Mouse (Mus musculus) liver (tissue): Measurements from ENCODE around the gene Pank2.
A peak's percentile ranks its signal among the peaks of the same experiment; 100 is the strongest.
"Not testable (repeated sequence)": the region's sequence is repeated elsewhere in the genome, so short reads cannot be mapped to it uniquely, and the experiment has no call there.

Source experiments
- DNase-seq: peaks from one replicate; pipeline ENCODE4 v3.0.0-alpha.2; 2020; ENCODE audit warnings: mixed read lengths

The Pank2 gene

GRCm38 (mm10) chr2:131262213-131262672, at the start of gene Pank2:
Gene Pank2, plus strand, starts transcription at chr2:131262495.
- DNase-seq: peak; percentile 99

GRCm38 (mm10) chr2:131213773-131214172, 48.5 kb upstream of the Pank2 start:
- DNase-seq: peak; percentile 83

- DNase-seq: no peak
Observed at GRCm38 (mm10) chr2:131215941-131216858, 46.1 kb upstream of the Pank2 start.

- DNase-seq: no peak
Observed at GRCm38 (mm10) chr2:131220030-131220429, 42.3 kb upstream of the Pank2 start.

- DNase-seq: no peak
Observed at GRCm38 (mm10) chr2:131221853-131222515, 40.3 kb upstream of the Pank2 start.

GRCm38 (mm10) chr2:131222562-131222961, 39.7 kb upstream of the Pank2 start:
- DNase-seq: peak; percentile 80

GRCm38 (mm10) chr2:131223569-131223968, 38.7 kb upstream of the Pank2 start:
- DNase-seq: peak; percentile 90

GRCm38 (mm10) chr2:131225178-131225577, 37.1 kb upstream of the Pank2 start:
- no peak for DNase-seq

GRCm38 (mm10) chr2:131226669-131227068, 35.6 kb upstream of the Pank2 start:
- DNase-seq: not testable (repeated sequence)

- DNase-seq: no peak
Observed at GRCm38 (mm10) chr2:131227243-131227642, 35.1 kb upstream of the Pank2 start.

GRCm38 (mm10) chr2:131232558-131232957, 29.7 kb upstream of the Pank2 start:
- DNase-seq: peak; percentile 80

- peak; percentile 99 for DNase-seq
Observed at GRCm38 (mm10) chr2:131233307-131234126, 28.8 kb upstream of the Pank2 start, which contains the start of gene Mavs. Gene Mavs, plus strand, starts transcription at chr2:131234063.

- DNase-seq: peak; percentile 55
Observed at GRCm38 (mm10) chr2:131234127-131234650, 28.1 kb upstream of the Pank2 start.

- peak; percentile 78 for DNase-seq
Observed at GRCm38 (mm10) chr2:131234970-131235635, 27.2 kb upstream of the Pank2 start.

- DNase-seq: no peak
Observed at GRCm38 (mm10) chr2:131242180-131242579, 20.1 kb upstream of the Pank2 start.

- DNase-seq: peak; percentile 53
Observed at GRCm38 (mm10) chr2:131242929-131243328, 19.4 kb upstream of the Pank2 start.

- DNase-seq: peak; percentile 85
Observed at GRCm38 (mm10) chr2:131253681-131254328, 8.5 kb upstream of the Pank2 start.

- no peak for DNase-seq
Observed at GRCm38 (mm10) chr2:131254329-131254713, 8.0 kb upstream of the Pank2 start.

- DNase-seq: peak; percentile 73
Observed at GRCm38 (mm10) chr2:131255738-131256137, 6.6 kb upstream of the Pank2 start.

GRCm38 (mm10) chr2:131258693-131259092, 3.6 kb upstream of the Pank2 start:
- no peak for DNase-seq

GRCm38 (mm10) chr2:131260544-131261307, 1.6 kb upstream of the Pank2 start:
- DNase-seq: peak; percentile 81
